Mouse (Mus musculus) lung, adult 10 weeks (tissue): Measurements from ENCODE around the gene Ptges. TPM values are rescaled to one million over a fixed set of nuclear protein-coding genes. Genes with fewer than 3 reads are reported as not detected.

Source experiments
- polyA plus RNA-seq: library from polyadenylated mRNA; stranded (reverse); fragments of 350-450 nt; fragmentation: Illumina TruSeq; extraction: RNeasy Lipid Tissue Mini Kit (QIAGEN cat#74804); gene quantifications from one replicate; pipeline ENCODE4 v1.2.3, GENCODE M21; 2014; ENCODE audit warnings: low read depth, low replicate concordance; ENCODE audit not compliant: insufficient read depth

Ptges gene
- polyA plus RNA-seq: 17.8 TPM

DNA sequence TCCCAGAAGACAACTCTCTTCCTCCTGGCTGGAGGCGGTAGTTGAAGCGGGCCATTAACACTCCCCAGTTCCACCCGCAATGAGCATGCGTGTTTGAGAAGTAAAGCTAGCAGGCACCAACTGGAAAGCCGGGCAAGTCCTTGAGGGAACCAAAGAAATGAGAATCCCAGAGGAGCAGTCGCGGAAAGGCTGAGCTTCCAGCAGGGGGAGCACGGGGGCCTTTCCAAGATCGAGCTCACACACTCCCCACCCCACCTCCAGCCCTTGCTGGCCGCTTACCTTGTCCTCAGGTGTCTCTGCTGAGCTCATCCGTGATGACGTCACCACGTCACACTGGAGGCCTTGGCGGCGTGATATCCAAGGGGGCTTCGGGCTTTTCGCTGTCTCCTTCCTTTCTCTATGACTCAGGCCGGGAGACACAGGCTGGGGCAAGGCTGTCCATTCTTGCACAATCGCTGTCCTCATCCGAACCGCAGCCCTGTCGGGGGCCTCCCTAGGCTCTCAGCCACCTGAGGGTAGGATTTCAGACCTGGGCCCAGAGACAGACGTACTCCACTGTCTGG lies at the start of gene Ptges:
Ptges (minus strand) TSS at position 381 of the 563 bp plus-strand sequence.

GRCm38 (mm10) chr2:30967352-30968327 lies 38.0 kb upstream of the Ptges start, which contains the start of gene Tor1a:
Gene Tor1a (minus strand): TSS chr2:30967933.

DNA sequence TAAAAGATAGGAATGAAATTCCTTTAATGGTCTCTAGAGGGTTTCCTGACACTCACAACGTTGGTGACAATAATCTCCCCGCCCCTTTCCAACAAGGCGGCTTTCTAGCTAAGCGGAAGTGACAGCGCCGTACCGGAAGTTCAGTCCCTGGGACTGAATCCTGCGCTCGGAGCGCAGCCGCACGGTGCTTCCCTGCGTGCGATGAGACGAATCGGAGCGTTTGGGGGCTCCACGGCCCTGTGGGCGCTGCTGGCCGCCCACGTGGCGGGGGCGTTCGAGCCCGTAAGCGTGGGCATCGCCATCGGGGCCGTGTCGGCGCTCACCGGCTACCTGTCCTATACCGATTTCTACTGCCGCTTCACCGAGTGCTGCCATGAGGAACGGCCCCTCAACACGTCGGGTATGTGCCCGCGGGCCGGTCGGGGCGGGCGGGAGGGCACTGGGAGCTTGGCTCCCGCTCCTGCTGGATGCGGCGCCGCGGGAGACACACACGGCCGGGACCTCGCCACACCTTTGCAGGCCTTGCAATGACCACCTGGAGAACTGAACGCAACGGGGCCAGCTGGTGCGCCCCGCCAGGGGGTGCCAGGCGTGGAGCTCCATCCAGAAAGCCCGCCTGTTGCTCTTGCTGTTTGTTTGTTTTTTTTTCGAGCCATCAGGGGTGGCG lies 23.3 kb upstream of the Ptges start, which contains the start of gene Tor1b:
Tor1b (plus strand) TSS at position 136 of the 667 bp plus-strand sequence.

Other genes starting within 250 kb of the Ptges start
- gene 1700001O22Rik, start 126.2 kb downstream of the Ptges start, polyA plus RNA-seq: 0.46 TPM
- gene Ntmt1, start 122.0 kb downstream of the Ptges start, polyA plus RNA-seq: 19.5 TPM
- gene Asb6, start 99.5 kb downstream of the Ptges start, polyA plus RNA-seq: 13.0 TPM
- 3.1 TPM for gene Prrx2, start 94.9 kb downstream of the Ptges start, polyA plus RNA-seq
- 22.8 TPM for gene Tor1b, start 23.1 kb upstream of the Ptges start, polyA plus RNA-seq
- gene Tor1a, start 38.1 kb upstream of the Ptges start, polyA plus RNA-seq: 31.3 TPM
- gene BC005624, start 52.3 kb upstream of the Ptges start, polyA plus RNA-seq: 42.1 TPM
- 5.3 TPM for gene Usp20, start 52.4 kb upstream of the Ptges start, polyA plus RNA-seq
- gene Fnbp1, start 212.1 kb upstream of the Ptges start, polyA plus RNA-seq: 13.0 TPM
- 13.9 TPM for gene Gpr107, start 222.5 kb upstream of the Ptges start, polyA plus RNA-seq